Mouse (Mus musculus): ENCODE measurements around the gene Il20.

DNA sequence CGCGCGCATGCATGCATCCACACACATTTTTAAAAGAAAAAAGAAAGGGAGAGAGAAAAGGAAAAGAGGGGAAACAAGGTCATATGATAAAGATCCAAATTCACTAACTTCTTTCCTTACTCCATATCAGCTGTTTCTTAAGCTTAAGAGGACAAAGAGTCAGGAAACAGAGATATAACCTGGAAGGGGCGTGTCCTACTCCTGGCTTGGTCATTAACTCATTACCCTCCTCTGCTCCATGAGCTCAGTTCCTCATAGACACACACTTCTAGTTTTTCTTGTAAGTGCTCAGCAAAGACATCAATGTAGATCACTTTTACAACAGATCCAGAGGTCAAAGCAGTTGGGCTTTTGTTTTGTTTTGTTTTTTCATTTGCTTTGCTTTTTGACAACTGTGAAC is 25.9 kb upstream of the Il20 start:
- TF ChIP-seq CTCF (IDR thresholded peaks at IDR 0.05; ENCODE audit: low read depth) = no peak
- no peak for TF ChIP-seq EP300 (IDR thresholded peaks at IDR 0.05; ENCODE audit: low read depth)
